Mouse (Mus musculus) midbrain, embryonic 13.5 days (tissue): Measurements from ENCODE around the gene Stk32c. TPM values are rescaled to one million over a fixed set of nuclear protein-coding genes. Genes with fewer than 3 reads are reported as not detected.

Experiments used
- ATAC-seq: fragments of 200-750 bp; cut with Nextera tagmentation; 2 replicates; pipeline ENCODE4 v1.8.0; 2017; ENCODE audit warnings: mild to moderate bottlenecking, moderate TSS enrichment, moderate library complexity
- H3K27ac ChIP-seq: fragments of 300-500 bp; sonication (generic); 2 replicates; pipeline ENCODE4 v1.5.1; 2015; ENCODE audit warnings: inconsistent platforms, mild to moderate bottlenecking, moderate library complexity
- H3K27me3 ChIP-seq: fragments of 300-500 bp; sonication (generic); 2 replicates; pipeline ENCODE4 v1.6.1; 2015; ENCODE audit warnings: mild to moderate bottlenecking, inconsistent platforms
- H3K36me3 ChIP-seq: fragments of 300-500 bp; sonication (generic); 2 replicates; pipeline ENCODE4 v1.6.1; 2015; ENCODE audit warnings: mild to moderate bottlenecking, inconsistent platforms
- H3K4me1 ChIP-seq: fragments of 300-500 bp; sonication (generic); replicated peaks from 2 replicates; pipeline ENCODE4 v1.6.1; 2015; ENCODE audit warnings: inconsistent platforms
- H3K4me2 ChIP-seq: fragments of 300-500 bp; sonication (generic); replicated peaks from 2 replicates; pipeline ENCODE4 v1.6.1; 2015; ENCODE audit warnings: moderate library complexity, mild to moderate bottlenecking, inconsistent platforms
- H3K4me3 ChIP-seq: fragments of 300-500 bp; sonication (generic); replicated peaks from 2 replicates; pipeline ENCODE4 v1.5.1; 2015; ENCODE audit warnings: mild to moderate bottlenecking, inconsistent platforms
- H3K9ac ChIP-seq: fragments of 300-500 bp; sonication (generic); replicated peaks from 2 replicates; pipeline ENCODE4 v1.6.1; 2015; ENCODE audit warnings: mild to moderate bottlenecking, inconsistent platforms
- H3K9me3 ChIP-seq: fragments of 300-500 bp; sonication (generic); 2 replicates; pipeline ENCODE4 v1.6.1; 2016; ENCODE audit warnings: mild to moderate bottlenecking, inconsistent platforms
- WGBS: fragments of 180-500 bp; shearing (Covaris S2); methylation state at CpG from one replicate; pipeline ENCODE4 v1.1.7; 2015; 5-methylcytosine and 5-hydroxymethylcytosine counted together
- polyA plus RNA-seq: library from polyadenylated mRNA; unstranded; fragments of >200 nt; fragmentation: Nextera tagmentation; extraction: Ambion mirVana; gene quantifications from 2 replicates; pipeline ENCODE4 v1.2.1, GENCODE M21; 2015

The Stk32c gene
- 0.49 and 0.79 TPM in 2 replicates for polyA plus RNA-seq

GRCm38 (mm10) chr7:139212754-139213745 lies at the start of gene Stk32c, which contains the start of gene Lrrc27:
Gene Stk32c, minus strand, starts transcription at chr7:139213307.
Gene Lrrc27, plus strand, starts transcription at chr7:139212988.
- Histone ChIP-seq H3K9ac (peak within 1 kb of the TSS; percentile 65), H3K36me3 (no peaks in the 10 kb centered on the region), H3K27me3 (no peaks in the 10 kb centered on the region), H3K27ac (peak within 1 kb of the TSS; percentile 84), H3K9me3 (no peaks in the 10 kb centered on the region), H3K4me2 (peak within 1 kb of the TSS; percentile 57), H3K4me1 (peaks cover 16% of the 10 kb centered on the region), H3K4me3 (peak within 1 kb of the TSS; percentile 51)
- whole genome bisulfite sequencing = 2% methylated on average over 53 of the region's 53 CpGs
- peak; percentile 98 for ATAC-seq

- no peak for ATAC-seq
- no peak overlapping the region for H3K9ac ChIP-seq
- H3K27me3 ChIP-seq = no peaks in the 10 kb centered on the region
- 0 out of 2 replicates have a peak, but pooled peaks cover 2% of the 10 kb centered on the region for H3K4me1 ChIP-seq
- no peak overlapping the region for H3K4me2 ChIP-seq
- 78% methylated on average over 10 of the region's 10 CpGs for WGBS
- no peak overlapping the region for H3K4me3 ChIP-seq
- H3K9me3 ChIP-seq = peaks cover 3% of the 10 kb centered on the region; the same call in 1 of the 2 replicates
- H3K36me3 ChIP-seq = peaks cover 5% of the 10 kb centered on the region; the same call in 1 of the 2 replicates
- H3K27ac ChIP-seq = no peak overlapping the region
These were observed 44.8 kb upstream of the Stk32c start for GRCm38 (mm10) chr7:139257752-139258542.

- no peak overlapping the region for H3K4me2 ChIP-seq
- ATAC-seq = no peak
- WGBS = 83% methylated on average over 5 of the region's 5 CpGs
- peaks cover 5% of the 10 kb centered on the region; the same call in 1 of the 2 replicates for H3K36me3 ChIP-seq
- no peak overlapping the region for H3K4me3 ChIP-seq
- H3K4me1 ChIP-seq = peaks cover 16% of the 10 kb centered on the region
- no peak overlapping the region for H3K9ac ChIP-seq
- H3K27me3 ChIP-seq = peaks cover 12% of the 10 kb centered on the region
- H3K9me3 ChIP-seq = no peaks in the 10 kb centered on the region
- H3K27ac ChIP-seq = no peak overlapping the region
These were observed 41.5 kb upstream of the Stk32c start for GRCm38 (mm10) chr7:139254626-139255025.

- Histone ChIP-seq H3K4me2 (no peak overlapping the region), H3K27ac (no peak overlapping the region), H3K9me3 (no peaks in the 10 kb centered on the region), H3K4me1 (peaks cover 27% of the 10 kb centered on the region), H3K9ac (no peak overlapping the region), H3K4me3 (no peak overlapping the region), H3K36me3 (peaks cover 5% of the 10 kb centered on the region; the same call in 1 of the 2 replicates), H3K27me3 (peaks cover 23% of the 10 kb centered on the region)
- no peak for ATAC-seq
- WGBS = 75% methylated on average over 3 of the region's 3 CpGs
These were observed 40.4 kb upstream of the Stk32c start for GRCm38 (mm10) chr7:139253462-139253861.

- no peak overlapping the region for H3K27ac ChIP-seq
- no peak for ATAC-seq
- H3K27me3 ChIP-seq = peaks cover 23% of the 10 kb centered on the region
- no peak overlapping the region for H3K4me2 ChIP-seq
- H3K9me3 ChIP-seq = no peaks in the 10 kb centered on the region
- H3K36me3 ChIP-seq = peaks cover 5% of the 10 kb centered on the region; the same call in 1 of the 2 replicates
- H3K9ac ChIP-seq = no peak overlapping the region
- 81% methylated on average over 9 of the region's 9 CpGs for WGBS
- H3K4me1 ChIP-seq = peaks cover 28% of the 10 kb centered on the region
- H3K4me3 ChIP-seq = no peak overlapping the region
These were observed 39.9 kb upstream of the Stk32c start for GRCm38 (mm10) chr7:139252986-139253385.

GRCm38 (mm10) chr7:139252566-139252965 lies 39.5 kb upstream of the Stk32c start:
- H3K36me3 ChIP-seq = peaks cover 5% of the 10 kb centered on the region; the same call in 1 of the 2 replicates
- H3K27ac ChIP-seq = no peak overlapping the region
- H3K4me3 ChIP-seq = no peak overlapping the region
- 92% methylated on average over 7 of the region's 7 CpGs for whole genome bisulfite sequencing
- no peak for ATAC-seq
- no peak overlapping the region for H3K4me2 ChIP-seq
- no peaks in the 10 kb centered on the region for H3K9me3 ChIP-seq
- no peak overlapping the region for H3K9ac ChIP-seq
- peaks cover 23% of the 10 kb centered on the region for H3K27me3 ChIP-seq
- peaks cover 32% of the 10 kb centered on the region for H3K4me1 ChIP-seq

- H3K4me3 ChIP-seq = no peak overlapping the region
- no peak for ATAC-seq
- no peak overlapping the region for H3K4me2 ChIP-seq
- H3K9me3 ChIP-seq = no peaks in the 10 kb centered on the region
- no peak overlapping the region for H3K9ac ChIP-seq
- H3K4me1 ChIP-seq = peaks cover 39% of the 10 kb centered on the region
- WGBS = 76% methylated on average over 5 of the region's 5 CpGs
- H3K27me3 ChIP-seq = peaks cover 29% of the 10 kb centered on the region
- H3K36me3 ChIP-seq = peaks cover 5% of the 10 kb centered on the region; the same call in 1 of the 2 replicates
- no peak overlapping the region for H3K27ac ChIP-seq
These were observed 38.8 kb upstream of the Stk32c start for GRCm38 (mm10) chr7:139251881-139252301.

- H3K9me3 ChIP-seq = no peaks in the 10 kb centered on the region
- peak overlapping the region; percentile 94 for H3K4me2 ChIP-seq
- no peak overlapping the region for H3K27ac ChIP-seq
- peaks cover 41% of the 10 kb centered on the region for H3K4me1 ChIP-seq
- no peak overlapping the region for H3K9ac ChIP-seq
- ATAC-seq = no peak
- peak overlapping the region; percentile 62 for H3K4me3 ChIP-seq
- no peaks in the 10 kb centered on the region for H3K36me3 ChIP-seq
- 37% methylated on average over 7 of the region's 7 CpGs for WGBS
- peaks cover 45% of the 10 kb centered on the region for H3K27me3 ChIP-seq
These were observed 36.5 kb upstream of the Stk32c start for GRCm38 (mm10) chr7:139249406-139250210.

- peaks cover 45% of the 10 kb centered on the region for H3K27me3 ChIP-seq
- 2% methylated on average over 45 of the region's 45 CpGs for WGBS
- H3K27ac ChIP-seq = no peak overlapping the region
- peak overlapping the region; percentile 80 for H3K9ac ChIP-seq
- H3K4me3 ChIP-seq = peak overlapping the region; percentile 62
- H3K9me3 ChIP-seq = no peaks in the 10 kb centered on the region
- peak; percentile 55 for ATAC-seq
- H3K4me1 ChIP-seq = peaks cover 41% of the 10 kb centered on the region
- H3K36me3 ChIP-seq = no peaks in the 10 kb centered on the region
- peak overlapping the region; percentile 94 for H3K4me2 ChIP-seq
These were observed 35.7 kb upstream of the Stk32c start for GRCm38 (mm10) chr7:139248615-139249405.

GRCm38 (mm10) chr7:139247881-139248614 lies 34.9 kb upstream of the Stk32c start, which contains the start of gene Pwwp2b:
Gene Pwwp2b, plus strand, starts transcription at chr7:139248482.
- peaks cover 40% of the 10 kb centered on the region for H3K4me1 ChIP-seq
- under 1% methylated on average over 71 of the region's 72 CpGs for WGBS
- no peaks in the 10 kb centered on the region for H3K9me3 ChIP-seq
- H3K27ac ChIP-seq = 0 out of 2 replicates have a peak within 1 kb of the TSS, but pooled peaks have one; percentile 36
- peaks cover 45% of the 10 kb centered on the region for H3K27me3 ChIP-seq
- peak within 1 kb of the TSS; percentile 80 for H3K9ac ChIP-seq
- ATAC-seq = peak; percentile 76
- H3K36me3 ChIP-seq = no peaks in the 10 kb centered on the region
- peak within 1 kb of the TSS; percentile 62 for H3K4me3 ChIP-seq
- H3K4me2 ChIP-seq = peak within 1 kb of the TSS; percentile 94
